Mouse (Mus musculus) neural tube, embryonic 13.5 days (tissue): ENCODE data around the gene 1700001L19Rik. TPM values are rescaled to one million over a fixed set of nuclear protein-coding genes. Genes with fewer than 3 reads are reported as not detected.
A peak's percentile ranks its signal among the peaks of the same experiment; 100 is the strongest.
"Not testable (repeated sequence)": the region's sequence is repeated elsewhere in the genome, so short reads cannot be mapped to it uniquely, and the experiment has no call there.

Experiments used
- ATAC-seq: fragments of 200-750 bp; cut with Nextera tagmentation; 2 replicates; pipeline ENCODE4 v1.8.0; 2017; ENCODE audit warnings: low read depth, mild to moderate bottlenecking, moderate TSS enrichment, moderate library complexity
- H3K27ac ChIP-seq: fragments of 300-500 bp; sonication (generic); replicated peaks from 2 replicates; pipeline ENCODE4 v1.5.1; 2015; ENCODE audit warnings: moderate library complexity, mild to moderate bottlenecking, inconsistent platforms
- H3K27me3 ChIP-seq: fragments of 300-500 bp; sonication (generic); 2 replicates; pipeline ENCODE4 v1.6.1; 2015; ENCODE audit warnings: mild to moderate bottlenecking, inconsistent platforms
- H3K36me3 ChIP-seq: fragments of 300-500 bp; sonication (generic); 2 replicates; pipeline ENCODE4 v1.6.1; 2015; ENCODE audit warnings: mild to moderate bottlenecking, inconsistent platforms
- H3K4me1 ChIP-seq: fragments of 300-500 bp; sonication (generic); replicated peaks from 2 replicates; pipeline ENCODE4 v1.6.1; 2015; ENCODE audit warnings: inconsistent platforms
- H3K4me2 ChIP-seq: fragments of 300-500 bp; sonication (generic); 2 replicates; pipeline ENCODE4 v1.6.1; 2015; ENCODE audit warnings: inconsistent platforms, mild to moderate bottlenecking, moderate library complexity
- H3K4me3 ChIP-seq: fragments of 300-500 bp; sonication (generic); 2 replicates; pipeline ENCODE4 v1.5.1; 2015; ENCODE audit warnings: mild to moderate bottlenecking, inconsistent platforms
- H3K9ac ChIP-seq: fragments of 300-500 bp; sonication (generic); 2 replicates; pipeline ENCODE4 v1.6.1; 2015; ENCODE audit warnings: moderate library complexity, mild to moderate bottlenecking, inconsistent platforms
- H3K9me3 ChIP-seq: fragments of 300-500 bp; sonication (generic); 2 replicates; pipeline ENCODE4 v1.6.1; 2016; ENCODE audit warnings: inconsistent platforms
- WGBS: fragments of 180-500 bp; shearing (Covaris S2); methylation state at CpG from one replicate; pipeline ENCODE4 v1.1.7; 2015; 5-methylcytosine and 5-hydroxymethylcytosine counted together
- polyA plus RNA-seq: library from polyadenylated mRNA; unstranded; fragments of >200 nt; fragmentation: Nextera tagmentation; extraction: Ambion mirVana; gene quantifications from 2 replicates; pipeline ENCODE4 v1.2.1, GENCODE M21; 2015

The 1700001L19Rik gene
- polyA plus RNA-seq = 2.9 and 3.8 TPM in 2 replicates

GRCm38 (mm10) chr13:68597199-68597598 lies at the start of gene 1700001L19Rik:
Gene 1700001L19Rik, plus strand, starts transcription at chr13:68597421.
- H3K4me3 ChIP-seq = peak within 1 kb of the TSS; percentile 22
- H3K36me3 ChIP-seq = peaks cover 8% of the 10 kb centered on the region
- no peaks in the 10 kb centered on the region for H3K27me3 ChIP-seq
- no peaks in the 10 kb centered on the region for H3K9me3 ChIP-seq
- H3K9ac ChIP-seq = 0 out of 2 replicates have a peak within 1 kb of the TSS, but pooled peaks have one; percentile 41
- WGBS = 14% methylated on average over 10 of the region's 10 CpGs
- H3K4me2 ChIP-seq = peak within 1 kb of the TSS; percentile 51
- H3K27ac ChIP-seq = no peak within 1 kb of the TSS
- peaks cover 18% of the 10 kb centered on the region for H3K4me1 ChIP-seq
- no peak for ATAC-seq

DNA sequence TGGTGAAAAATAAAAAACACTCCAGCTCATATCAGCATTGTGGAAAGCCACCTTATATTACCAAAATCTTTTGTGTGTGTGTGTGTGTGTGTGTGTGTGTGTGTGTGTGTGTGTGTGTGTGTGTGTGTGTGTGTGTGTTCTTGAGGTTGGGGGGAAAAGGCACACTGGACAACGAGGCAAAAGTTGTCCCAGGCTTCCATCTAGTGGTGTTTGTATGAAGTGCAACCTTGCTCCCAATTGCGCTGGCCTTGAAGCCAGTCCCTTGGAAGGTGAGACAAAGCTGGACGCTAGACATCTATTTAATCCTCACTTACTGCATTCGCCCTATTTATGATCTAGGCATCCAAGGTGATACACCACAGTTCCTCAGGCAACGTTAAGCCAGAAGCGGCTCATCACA lies 43.8 kb upstream of the 1700001L19Rik start:
- not testable (repeated sequence) for H3K4me1 ChIP-seq, H3K4me3 ChIP-seq, H3K36me3 ChIP-seq, H3K9ac ChIP-seq, H3K4me2 ChIP-seq, H3K27me3 ChIP-seq, H3K27ac ChIP-seq, H3K9me3 ChIP-seq
- ATAC-seq = 0 out of 2 replicates have a peak, but pooled peaks have one; percentile 32
- WGBS = 25% methylated on average over 6 of the region's 6 CpGs

DNA sequence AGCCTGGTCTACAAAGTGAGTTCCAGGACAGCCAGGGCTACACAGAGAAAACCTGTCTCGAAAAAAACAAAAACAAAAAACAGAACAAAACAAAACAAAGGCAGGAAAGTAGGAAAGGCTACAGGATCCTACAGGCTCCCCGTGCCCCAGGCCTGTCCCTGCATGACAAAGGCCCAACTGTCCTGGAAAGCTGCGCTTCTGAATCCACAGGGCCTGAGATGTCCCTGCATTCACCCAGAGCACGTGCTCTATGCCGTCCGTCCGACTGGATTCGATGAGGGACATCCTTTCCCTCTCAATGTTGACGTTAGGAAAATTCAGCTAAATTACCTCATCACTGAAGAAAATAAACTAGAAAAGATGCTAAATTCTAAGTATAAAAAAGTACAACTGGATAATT lies 29.1 kb upstream of the 1700001L19Rik start:
- Histone ChIP-seq H3K9me3 (no peaks in the 10 kb centered on the region), H3K4me3 (no peak overlapping the region), H3K9ac (no peak overlapping the region), H3K36me3 (peaks cover 79% of the 10 kb centered on the region), H3K27me3 (no peaks in the 10 kb centered on the region), H3K4me2 (no peak overlapping the region), H3K27ac (no peak overlapping the region), H3K4me1 (peaks cover 3% of the 10 kb centered on the region; the same call in 1 of the 2 replicates)
- no peak for ATAC-seq
- 94% methylated on average over 9 of the region's 9 CpGs for WGBS

DNA sequence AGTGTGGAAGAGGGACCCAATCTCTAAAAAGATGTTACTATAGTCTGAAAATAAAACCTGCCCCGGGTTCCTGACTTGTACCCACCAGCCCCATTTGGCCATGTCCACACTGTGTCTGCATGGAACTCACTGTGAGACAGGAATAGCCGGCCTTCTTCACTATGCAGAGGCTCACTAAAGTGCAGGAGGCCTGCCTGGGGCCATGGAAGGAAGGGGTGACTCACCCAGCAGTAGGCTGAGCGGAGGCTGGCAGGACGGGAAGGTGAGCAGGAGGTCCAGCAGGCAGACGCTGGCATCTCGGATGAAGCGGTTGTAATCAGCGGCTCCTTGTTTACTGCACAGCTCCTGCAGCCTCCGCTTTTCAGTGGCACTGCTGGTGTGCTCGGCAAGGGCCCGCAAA lies 28.7 kb upstream of the 1700001L19Rik start:
- H3K27me3 ChIP-seq = no peaks in the 10 kb centered on the region
- WGBS = 91% methylated on average over 11 of the region's 11 CpGs
- H3K9ac ChIP-seq = 0 out of 2 replicates have a peak overlapping the region, but pooled peaks have one; percentile 8
- no peak overlapping the region for H3K27ac ChIP-seq
- no peak overlapping the region for H3K4me2 ChIP-seq
- H3K4me1 ChIP-seq = peaks cover 8% of the 10 kb centered on the region
- no peak overlapping the region for H3K4me3 ChIP-seq
- no peak for ATAC-seq
- peaks cover 75% of the 10 kb centered on the region for H3K36me3 ChIP-seq
- H3K9me3 ChIP-seq = no peaks in the 10 kb centered on the region

GRCm38 (mm10) chr13:68569589-68570336 lies 27.5 kb upstream of the 1700001L19Rik start:
- Histone ChIP-seq H3K9ac (no peak overlapping the region), H3K4me3 (no peak overlapping the region), H3K36me3 (peaks cover 66% of the 10 kb centered on the region), H3K4me2 (no peak overlapping the region), H3K4me1 (peaks cover 8% of the 10 kb centered on the region), H3K9me3 (no peaks in the 10 kb centered on the region), H3K27ac (no peak overlapping the region), H3K27me3 (no peaks in the 10 kb centered on the region)
- ATAC-seq = peak; percentile 74; the same call in 1 of the 2 replicates
- 70% methylated on average over 17 of the region's 17 CpGs for WGBS

GRCm38 (mm10) chr13:68572247-68572646 lies 25.0 kb upstream of the 1700001L19Rik start:
- WGBS = 92% methylated on average over 19 of the region's 19 CpGs
- Histone ChIP-seq H3K9ac (no peak overlapping the region), H3K4me3 (no peak overlapping the region), H3K4me2 (no peak overlapping the region), H3K4me1 (peaks cover 8% of the 10 kb centered on the region), H3K27me3 (no peaks in the 10 kb centered on the region), H3K27ac (no peak overlapping the region), H3K36me3 (peaks cover 65% of the 10 kb centered on the region), H3K9me3 (no peaks in the 10 kb centered on the region)
- ATAC-seq = no peak

DNA sequence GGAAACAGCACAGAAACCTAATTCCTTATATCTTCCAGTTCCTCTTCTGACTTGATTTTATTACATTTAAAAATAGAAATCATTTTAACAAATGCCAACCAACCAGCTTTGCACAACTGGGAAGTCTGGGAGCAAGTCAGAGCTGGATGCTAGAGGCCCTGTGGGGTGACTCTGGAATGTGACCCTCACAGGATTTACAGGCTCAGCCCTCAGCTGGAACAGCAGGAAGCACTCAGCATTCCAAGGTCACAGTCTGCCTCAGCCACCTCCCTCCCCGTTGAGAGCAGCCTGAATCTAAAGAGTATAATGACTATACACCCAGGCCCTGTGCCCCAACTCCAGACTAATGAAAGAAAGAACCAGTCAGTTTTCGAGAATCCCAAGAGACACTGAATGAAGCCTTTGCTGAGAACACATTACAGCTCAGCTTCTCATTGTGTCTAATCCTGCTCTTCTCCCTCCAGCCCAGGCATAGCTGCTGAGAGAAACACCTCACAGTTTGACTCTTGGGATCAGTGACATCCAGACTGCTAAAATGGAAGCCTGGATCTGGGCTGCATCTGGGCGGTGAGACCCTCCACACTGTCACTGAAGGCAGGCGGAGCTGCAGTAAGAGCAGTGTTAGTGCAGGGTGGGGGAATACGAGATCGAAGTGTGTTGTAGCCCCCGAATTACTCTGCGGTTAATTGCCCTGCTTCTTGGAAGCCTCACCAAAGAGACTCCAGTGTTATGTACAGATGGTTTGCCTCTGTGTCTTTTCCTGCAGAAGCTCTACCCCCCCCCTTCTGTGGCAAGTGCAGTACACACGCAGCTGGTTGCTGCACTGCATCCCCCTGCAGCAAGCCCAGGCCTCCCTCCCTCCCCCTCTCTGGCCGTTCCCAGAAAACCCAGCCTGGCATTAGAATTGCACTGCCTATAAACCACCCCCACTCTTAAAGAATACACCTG lies 24.0 kb upstream of the 1700001L19Rik start:
- H3K4me1 ChIP-seq = peaks cover 8% of the 10 kb centered on the region
- H3K4me3 ChIP-seq = no peak overlapping the region
- H3K36me3 ChIP-seq = peaks cover 64% of the 10 kb centered on the region
- H3K9me3 ChIP-seq = no peaks in the 10 kb centered on the region
- H3K9ac ChIP-seq = 0 out of 2 replicates have a peak overlapping the region, but pooled peaks have one; percentile 1
- 50% methylated on average over 10 of the region's 10 CpGs for WGBS
- peak overlapping the region; percentile 24; the same call in 1 of the 2 replicates for H3K27ac ChIP-seq
- ATAC-seq = peak; percentile 26; the same call in 1 of the 2 replicates
- no peaks in the 10 kb centered on the region for H3K27me3 ChIP-seq
- H3K4me2 ChIP-seq = no peak overlapping the region

DNA sequence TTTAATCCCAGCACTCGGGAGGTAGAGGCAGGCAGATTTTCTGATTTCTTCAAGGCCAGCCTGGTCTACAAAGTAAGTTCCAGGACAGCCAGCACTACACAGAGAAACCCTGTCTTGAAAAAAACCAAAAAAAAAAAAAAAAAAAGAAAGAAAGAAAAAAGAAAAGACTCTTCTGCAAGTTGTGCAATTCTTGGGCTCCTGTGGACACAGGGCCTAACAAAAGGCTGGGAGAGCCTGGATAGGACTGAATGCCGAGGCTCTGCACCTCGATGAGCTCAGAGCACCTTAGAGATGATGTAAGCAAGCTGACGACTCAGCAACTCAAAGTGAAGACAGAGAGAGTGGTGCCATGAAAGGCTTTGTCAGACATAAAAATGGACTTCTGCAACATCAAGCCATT lies 22.8 kb upstream of the 1700001L19Rik start:
- no peaks in the 10 kb centered on the region for H3K9me3 ChIP-seq
- WGBS = 72% methylated on average over 4 of the region's 4 CpGs
- peaks cover 8% of the 10 kb centered on the region for H3K4me1 ChIP-seq
- H3K27me3 ChIP-seq = no peaks in the 10 kb centered on the region
- ATAC-seq = no peak
- H3K36me3 ChIP-seq = peaks cover 67% of the 10 kb centered on the region
- H3K27ac ChIP-seq = no peak overlapping the region
- no peak overlapping the region for H3K4me3 ChIP-seq
- no peak overlapping the region for H3K9ac ChIP-seq
- no peak overlapping the region for H3K4me2 ChIP-seq

DNA sequence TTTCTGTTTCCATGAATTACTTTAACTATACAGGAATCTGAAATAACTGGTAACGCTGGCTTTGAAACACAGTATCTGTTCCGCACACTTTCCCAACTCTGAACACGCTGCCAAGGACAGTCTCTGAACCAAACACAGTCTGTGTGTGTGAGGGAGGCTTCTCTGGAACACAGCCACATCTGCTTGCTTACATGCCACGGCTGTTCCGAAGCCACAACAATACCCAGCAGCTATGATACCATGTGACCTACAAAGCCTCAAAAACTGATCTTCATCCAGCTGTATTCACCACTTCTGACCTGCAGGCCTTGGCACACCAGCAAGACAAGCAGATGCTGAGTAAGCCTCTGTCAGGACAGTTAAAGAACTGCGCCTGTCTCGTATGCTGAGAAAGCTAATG lies 19.3 kb upstream of the 1700001L19Rik start:
- H3K9ac ChIP-seq = no peak overlapping the region
- peaks cover 42% of the 10 kb centered on the region for H3K36me3 ChIP-seq
- no peak overlapping the region for H3K27ac ChIP-seq
- H3K4me1 ChIP-seq = peaks cover 23% of the 10 kb centered on the region
- no peaks in the 10 kb centered on the region for H3K9me3 ChIP-seq
- H3K4me2 ChIP-seq = no peak overlapping the region
- WGBS = 94% methylated on average over 7 of the region's 7 CpGs
- H3K4me3 ChIP-seq = no peak overlapping the region
- H3K27me3 ChIP-seq = no peaks in the 10 kb centered on the region
- no peak for ATAC-seq

DNA sequence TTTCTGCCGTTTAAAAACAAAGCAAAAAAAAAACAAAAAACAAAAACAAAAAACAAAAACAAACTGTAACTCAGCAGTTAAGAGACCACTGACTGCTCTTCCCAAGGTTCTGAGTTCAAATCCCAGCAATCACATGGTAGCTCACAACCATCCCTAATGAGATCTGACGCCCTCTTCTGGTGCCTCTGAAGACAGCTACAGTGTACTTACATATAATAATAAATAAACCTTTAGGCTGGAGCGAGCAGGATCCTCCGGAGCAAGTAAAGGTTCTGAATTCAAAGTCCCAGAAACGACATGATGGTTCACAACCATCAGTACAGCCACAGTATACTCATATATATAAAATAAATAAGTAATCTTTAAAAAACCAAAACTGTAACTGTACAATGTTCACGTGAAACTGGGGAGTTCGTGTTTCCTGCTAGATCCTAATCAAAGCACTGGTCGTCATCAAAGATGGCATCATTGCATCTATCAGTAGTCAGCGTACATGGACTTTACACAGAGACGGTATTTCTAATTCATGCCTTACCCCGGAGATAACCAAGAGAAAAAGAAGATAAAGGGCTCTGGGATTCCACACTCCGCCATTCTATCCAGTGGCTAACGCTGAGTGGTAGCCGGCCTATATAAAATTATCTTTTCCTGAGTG lies 16.0 kb upstream of the 1700001L19Rik start:
- no peaks in the 10 kb centered on the region for H3K27me3 ChIP-seq
- H3K4me2 ChIP-seq = peak overlapping the region; percentile 89
- peaks cover 51% of the 10 kb centered on the region for H3K36me3 ChIP-seq
- H3K9ac ChIP-seq = peak overlapping the region; percentile 71
- peak overlapping the region; percentile 80 for H3K4me3 ChIP-seq
- H3K4me1 ChIP-seq = peaks cover 31% of the 10 kb centered on the region
- 28% methylated on average over 14 of the region's 14 CpGs for WGBS
- no peaks in the 10 kb centered on the region for H3K9me3 ChIP-seq
- no peak for ATAC-seq
- H3K27ac ChIP-seq = peak overlapping the region; percentile 46

DNA sequence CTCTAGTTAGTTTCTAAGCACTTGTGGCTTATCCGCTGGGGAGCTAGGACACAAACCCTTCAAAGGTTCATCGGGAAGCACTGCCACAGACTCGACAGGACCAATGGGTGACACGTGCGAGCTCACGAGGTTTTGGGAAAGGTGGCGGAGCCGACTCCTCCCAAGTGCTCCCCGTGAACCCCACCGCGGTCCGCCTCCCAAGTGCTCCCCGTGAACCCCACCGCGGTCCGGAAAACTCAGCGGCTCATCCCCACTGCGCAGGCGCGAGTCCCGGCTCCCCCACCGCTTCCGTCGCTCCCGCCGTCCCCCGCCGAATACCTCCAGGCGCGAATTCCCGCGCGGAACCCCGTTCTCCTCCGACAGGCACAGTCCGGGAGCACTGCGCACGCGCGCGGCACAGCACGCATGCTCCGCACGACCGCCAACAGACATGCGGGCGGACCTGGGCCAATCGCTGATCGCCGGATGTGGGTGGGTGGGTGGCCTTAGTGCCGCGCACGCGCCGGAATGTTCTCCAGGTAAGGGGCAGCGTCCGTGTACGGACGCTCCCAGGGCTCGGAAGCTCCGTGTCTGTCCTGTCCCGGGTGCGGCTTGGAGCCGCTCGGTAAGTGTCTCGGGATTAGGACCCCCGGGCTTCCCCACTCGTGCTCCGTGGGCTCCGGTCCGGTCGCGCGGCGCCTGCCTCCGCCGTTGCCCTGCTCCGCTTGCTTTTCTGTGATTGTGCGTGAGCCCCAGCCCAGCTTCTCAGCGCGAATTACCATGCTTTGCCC lies 15.3 kb upstream of the 1700001L19Rik start, which contains the start of the genes Mtrr and Fastkd3:
Gene Mtrr (minus strand): TSS at position 403 of the 770 bp plus-strand sequence.
Gene Fastkd3 (plus strand): TSS at position 488 of the 770 bp plus-strand sequence.
- peak; percentile 99 for ATAC-seq
- WGBS = under 1% methylated on average over 80 of the region's 81 CpGs
- Histone ChIP-seq H3K9me3 (no peaks in the 10 kb centered on the region), H3K36me3 (peaks cover 51% of the 10 kb centered on the region), H3K9ac (peak within 1 kb of the TSS; percentile 81), H3K4me2 (peak within 1 kb of the TSS; percentile 89), H3K27me3 (no peaks in the 10 kb centered on the region), H3K4me3 (peak within 1 kb of the TSS; percentile 80), H3K27ac (peak within 1 kb of the TSS; percentile 74), H3K4me1 (peaks cover 31% of the 10 kb centered on the region)
